Mouse (Mus musculus) stomach, embryonic 14.5 days (tissue): ENCODE results near the gene Slc6a3. TPM values are rescaled to one million over a fixed set of nuclear protein-coding genes. Genes with fewer than 3 reads are reported as not detected.
A peak's percentile ranks its signal among the peaks of the same experiment; 100 is the strongest.

Experiments
- ATAC-seq: fragments of 200-750 bp; cut with Nextera tagmentation; 2 replicates; pipeline ENCODE4 v1.8.0; 2017; ENCODE audit warnings: low read depth, moderate TSS enrichment; ENCODE audit not compliant: insufficient number of reproducible peaks, insufficient read depth, low FRiP score
- H3K27ac ChIP-seq: fragments of 300-500 bp; sonication (generic); 2 replicates; pipeline ENCODE4 v1.5.1; 2014; ENCODE audit warnings: mild to moderate bottlenecking, low read length, moderate library complexity, mixed read lengths
- H3K27me3 ChIP-seq: fragments of 300-500 bp; sonication (generic); 2 replicates; pipeline ENCODE4 v1.6.1; 2014; ENCODE audit warnings: low read length, control low read depth, mixed read lengths; ENCODE audit not compliant: control insufficient read depth, insufficient read depth
- H3K36me3 ChIP-seq: fragments of 300-500 bp; sonication (generic); 2 replicates; pipeline ENCODE4 v1.6.1; 2014; ENCODE audit warnings: mild to moderate bottlenecking, control low read depth, low read length, moderate library complexity, mixed read lengths; ENCODE audit not compliant: control insufficient read depth, insufficient read depth
- H3K4me1 ChIP-seq: fragments of 300-500 bp; sonication (generic); 2 replicates; pipeline ENCODE4 v1.6.1; 2014; ENCODE audit warnings: low read length, control low read depth, mixed read lengths; ENCODE audit not compliant: control insufficient read depth, insufficient read depth
- H3K4me2 ChIP-seq: fragments of 300-500 bp; sonication (generic); replicated peaks from 2 replicates; pipeline ENCODE4 v1.6.1; 2014; ENCODE audit warnings: low read depth, low read length, control low read depth
- H3K4me3 ChIP-seq: fragments of 300-500 bp; sonication (generic); 2 replicates; pipeline ENCODE4 v1.5.1; 2014; ENCODE audit warnings: low read depth, low read length, control low read depth
- H3K9ac ChIP-seq: fragments of 300-500 bp; sonication (generic); replicated peaks from 2 replicates; pipeline ENCODE4 v1.6.1; 2014; ENCODE audit warnings: low read depth, mild to moderate bottlenecking, control low read depth, low read length, moderate library complexity, mixed read lengths
- H3K9me3 ChIP-seq: fragments of 300-500 bp; sonication (generic); 2 replicates; pipeline ENCODE4 v1.6.1; 2016; ENCODE audit warnings: low read depth, low read length, control low read depth; ENCODE audit not compliant: control insufficient read depth
- WGBS: fragments of 180-500 bp; shearing (Covaris S2); extraction: QIAGEN DNeasy Blood & Tissue Kit; methylation state at CpG from one replicate; pipeline ENCODE4 v1.1.7; 2014; 5-methylcytosine and 5-hydroxymethylcytosine counted together
- polyA plus RNA-seq: library from polyadenylated mRNA; unstranded; fragments of >200 nt; fragmentation: Nextera tagmentation; extraction: Ambion mirVana; gene quantifications from 2 replicates; pipeline ENCODE4 v1.2.1, GENCODE M21; 2014

The Slc6a3 gene
- polyA plus RNA-seq: not detected in 2 replicates

DNA sequence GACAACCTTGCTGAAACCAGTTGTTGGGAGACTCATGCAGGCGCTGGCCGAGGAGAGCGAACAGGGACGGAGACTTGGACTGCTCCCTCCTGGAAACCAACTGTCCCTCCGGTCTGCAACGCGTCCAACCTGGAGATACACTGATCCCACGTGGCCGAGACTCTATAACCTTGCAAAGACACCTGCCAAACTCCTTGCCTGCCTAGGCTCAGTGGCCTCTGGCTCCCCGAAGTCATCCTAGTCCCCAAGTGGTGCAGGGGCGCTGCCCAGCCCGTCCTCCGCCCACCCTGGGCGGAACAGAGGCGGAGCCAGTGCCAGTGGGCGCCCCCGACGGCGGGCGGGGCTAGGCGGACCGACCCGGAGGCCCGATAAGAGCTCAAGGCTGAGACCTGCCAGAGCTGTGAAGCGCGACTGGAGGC, at the start of gene Slc6a3:
Gene Slc6a3 (plus strand): TSS at position 345 of the 419 bp plus-strand sequence.
- no peaks in the 10 kb centered on the region for H3K36me3 ChIP-seq
- ATAC-seq: peak; percentile 81; the same call in 1 of the 2 replicates
- H3K9ac ChIP-seq: no peak within 1 kb of the TSS
- no peak within 1 kb of the TSS for H3K27ac ChIP-seq
- WGBS: under 1% methylated on average over 26 of the region's 26 CpGs
- H3K4me2 ChIP-seq: peak within 1 kb of the TSS; percentile 90
- H3K27me3 ChIP-seq: peaks cover 17% of the 10 kb centered on the region
- H3K9me3 ChIP-seq: no peaks in the 10 kb centered on the region
- peak within 1 kb of the TSS; percentile 35 for H3K4me3 ChIP-seq
- H3K4me1 ChIP-seq: no peaks in the 10 kb centered on the region

DNA sequence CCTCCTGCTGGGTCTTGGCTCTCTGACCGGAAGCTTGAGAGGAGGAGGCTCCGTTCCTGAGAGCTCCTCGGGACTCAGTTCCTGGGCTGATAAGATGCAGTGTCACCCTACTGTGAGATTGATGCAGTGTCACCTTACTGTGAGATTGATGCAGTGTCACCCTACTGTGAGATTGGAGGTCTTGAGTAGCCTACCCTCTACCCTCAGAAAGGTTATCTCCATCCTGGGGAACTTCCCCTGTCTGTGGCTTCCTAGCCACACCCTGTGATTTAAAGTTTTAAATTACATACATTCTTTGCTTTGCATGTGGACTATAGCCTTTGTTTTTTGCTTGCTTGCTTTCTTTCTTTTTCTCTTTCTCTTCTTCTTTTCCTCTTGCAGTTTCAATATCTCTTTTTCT, 48.4 kb upstream of the Slc6a3 start:
- no peaks in the 10 kb centered on the region for H3K4me1 ChIP-seq
- H3K9ac ChIP-seq: no peak overlapping the region
- H3K36me3 ChIP-seq: peaks cover 34% of the 10 kb centered on the region
- no peak overlapping the region for H3K27ac ChIP-seq
- H3K27me3 ChIP-seq: no peaks in the 10 kb centered on the region
- no peak for ATAC-seq
- no peak overlapping the region for H3K4me3 ChIP-seq
- H3K4me2 ChIP-seq: no peak overlapping the region
- no peaks in the 10 kb centered on the region; the same call in 1 of the 2 replicates for H3K9me3 ChIP-seq
- 39% methylated on average over 3 of the region's 3 CpGs for WGBS

DNA sequence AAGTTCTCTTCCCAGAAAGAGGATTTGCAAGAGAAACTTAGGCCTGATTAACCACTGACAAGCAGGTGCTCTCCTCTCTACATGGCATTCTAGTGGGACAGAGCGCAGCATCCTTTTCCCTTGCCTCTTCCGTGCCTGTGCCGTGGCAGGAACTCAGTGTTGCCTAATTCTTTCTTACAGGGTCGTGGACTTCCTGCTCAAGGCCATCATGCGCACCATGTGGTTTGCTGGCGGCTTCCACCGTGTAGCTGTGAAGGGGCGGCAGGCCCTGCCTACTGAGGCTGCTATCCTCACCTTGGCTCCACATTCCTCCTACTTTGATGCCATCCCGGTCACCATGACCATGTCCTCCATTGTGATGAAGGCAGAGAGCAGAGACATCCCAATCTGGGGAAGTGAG, 47.8 kb upstream of the Slc6a3 start:
- H3K9ac ChIP-seq: no peak overlapping the region
- H3K4me2 ChIP-seq: no peak overlapping the region
- no peak for ATAC-seq
- H3K27me3 ChIP-seq: no peaks in the 10 kb centered on the region
- no peak overlapping the region for H3K27ac ChIP-seq
- WGBS: 79% methylated on average over 9 of the region's 9 CpGs
- H3K36me3 ChIP-seq: peaks cover 36% of the 10 kb centered on the region
- no peaks in the 10 kb centered on the region; the same call in 1 of the 2 replicates for H3K9me3 ChIP-seq
- H3K4me3 ChIP-seq: no peak overlapping the region
- H3K4me1 ChIP-seq: no peaks in the 10 kb centered on the region

DNA sequence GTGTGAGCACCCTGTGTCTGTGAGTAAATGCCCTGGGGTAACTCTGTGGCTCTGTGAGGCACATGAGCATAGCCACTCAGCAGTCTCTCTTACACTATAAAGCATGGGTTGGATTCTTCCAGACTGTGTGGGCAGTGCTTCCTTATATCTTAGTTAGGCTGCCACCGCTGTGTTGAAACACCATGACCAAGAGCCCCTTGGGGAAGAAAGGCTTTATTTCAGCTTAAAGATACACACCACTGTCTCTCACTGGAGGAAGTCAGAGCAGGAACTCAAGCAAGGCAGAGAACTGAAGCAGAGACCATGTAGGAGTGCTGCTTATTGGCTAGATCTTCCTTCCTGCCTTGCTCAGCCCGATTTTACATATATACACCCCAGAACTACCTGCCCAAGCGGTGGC, 46.6 kb upstream of the Slc6a3 start:
- Histone ChIP-seq H3K9me3 (no peaks in the 10 kb centered on the region; the same call in 1 of the 2 replicates), H3K4me1 (no peaks in the 10 kb centered on the region), H3K4me3 (no peak overlapping the region), H3K36me3 (peaks cover 43% of the 10 kb centered on the region), H3K4me2 (no peak overlapping the region), H3K27ac (no peak overlapping the region), H3K9ac (no peak overlapping the region), H3K27me3 (no peaks in the 10 kb centered on the region)
- ATAC-seq: no peak
- WGBS: 96% methylated on average over 3 of the region's 3 CpGs

DNA sequence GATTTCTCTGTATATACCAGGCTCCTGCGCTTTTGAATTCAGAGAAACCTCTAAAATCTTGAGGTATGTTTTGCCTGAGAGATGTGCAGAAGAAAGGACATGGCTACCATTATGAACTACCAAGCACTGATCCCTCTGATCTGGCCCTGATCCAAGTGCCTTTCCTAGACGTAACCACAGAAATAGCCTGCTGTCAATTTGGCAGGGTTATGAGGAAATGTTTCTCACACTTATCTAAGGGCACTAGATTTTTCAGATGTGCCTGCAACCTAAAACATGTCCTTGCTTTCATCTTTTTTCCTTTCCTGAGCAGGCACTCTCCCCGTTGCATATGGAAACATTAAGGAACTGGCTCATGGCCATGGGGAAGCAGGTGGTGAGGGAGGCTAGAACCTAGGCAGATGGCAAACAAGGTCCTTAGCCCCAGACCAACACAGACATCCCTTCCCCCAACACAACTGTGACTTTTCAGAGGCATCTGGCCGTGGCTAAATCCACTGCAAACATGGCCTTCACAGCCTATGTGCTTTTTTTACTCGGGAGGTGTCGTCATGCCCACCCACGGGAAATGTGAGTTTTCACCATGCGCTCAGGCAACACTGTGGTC, 45.9 kb upstream of the Slc6a3 start:
- no peak for ATAC-seq
- Histone ChIP-seq H3K27me3 (no peaks in the 10 kb centered on the region), H3K9ac (no peak overlapping the region), H3K4me3 (no peak overlapping the region), H3K27ac (no peak overlapping the region), H3K4me1 (no peaks in the 10 kb centered on the region), H3K36me3 (peaks cover 49% of the 10 kb centered on the region), H3K4me2 (no peak overlapping the region), H3K9me3 (no peaks in the 10 kb centered on the region; the same call in 1 of the 2 replicates)
- 80% methylated on average over 8 of the region's 8 CpGs for WGBS

DNA sequence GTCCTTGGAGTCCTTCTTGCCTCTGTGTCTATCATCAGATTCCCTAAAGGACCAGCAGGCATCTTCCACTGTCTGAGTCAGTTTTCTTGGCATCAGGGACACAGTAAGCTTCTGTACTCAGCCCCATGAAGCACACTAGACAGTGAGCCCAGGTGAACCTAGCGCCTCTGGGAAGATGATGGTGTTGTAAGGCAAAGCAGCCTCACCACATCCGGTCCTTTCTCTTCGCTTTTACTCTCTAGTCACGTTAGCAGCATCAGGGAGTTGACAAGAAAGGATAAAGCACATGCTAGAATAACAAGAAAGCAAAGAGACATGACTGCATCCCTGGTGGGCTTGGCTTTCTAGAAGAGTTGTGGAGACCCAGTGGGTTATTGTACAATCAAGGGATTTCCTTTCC, 43.4 kb upstream of the Slc6a3 start:
- peaks cover 62% of the 10 kb centered on the region for H3K36me3 ChIP-seq
- no peak overlapping the region for H3K27ac ChIP-seq

DNA sequence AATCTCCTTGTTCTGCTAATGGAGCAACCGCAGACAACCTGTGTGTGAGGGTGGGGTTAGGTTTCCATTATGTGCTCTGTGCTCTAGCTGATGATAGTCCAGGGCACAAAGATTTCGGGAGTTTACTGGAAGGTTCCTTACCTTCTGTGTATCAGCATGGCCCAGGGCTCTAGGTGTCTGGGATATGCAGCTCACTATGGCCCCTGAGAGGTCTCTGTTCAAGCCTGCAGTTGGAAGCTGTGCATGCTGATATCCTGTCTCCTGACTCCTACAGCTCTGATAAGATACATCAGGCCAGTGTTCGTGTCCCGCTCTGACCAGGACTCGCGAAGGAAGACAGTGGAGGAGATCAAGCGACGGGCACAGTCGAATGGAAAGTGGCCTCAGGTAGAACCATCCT, 42.0 kb upstream of the Slc6a3 start:
- H3K4me1 ChIP-seq: no peaks in the 10 kb centered on the region
- H3K27ac ChIP-seq: no peak overlapping the region
- WGBS: 92% methylated on average over 9 of the region's 9 CpGs
- peaks cover 56% of the 10 kb centered on the region for H3K36me3 ChIP-seq
- H3K9me3 ChIP-seq: no peaks in the 10 kb centered on the region
- H3K4me2 ChIP-seq: no peak overlapping the region
- no peaks in the 10 kb centered on the region for H3K27me3 ChIP-seq
- H3K4me3 ChIP-seq: no peak overlapping the region
- ATAC-seq: no peak
- H3K9ac ChIP-seq: no peak overlapping the region

More for the DNA sequence above, 43.4 kb upstream of the Slc6a3 start:
- WGBS: 90% methylated on average over 4 of the region's 4 CpGs
- Histone ChIP-seq H3K4me3 (no peak overlapping the region), H3K4me1 (no peaks in the 10 kb centered on the region), H3K9me3 (no peaks in the 10 kb centered on the region), H3K4me2 (no peak overlapping the region), H3K9ac (no peak overlapping the region), H3K27me3 (no peaks in the 10 kb centered on the region)
- no peak for ATAC-seq

DNA sequence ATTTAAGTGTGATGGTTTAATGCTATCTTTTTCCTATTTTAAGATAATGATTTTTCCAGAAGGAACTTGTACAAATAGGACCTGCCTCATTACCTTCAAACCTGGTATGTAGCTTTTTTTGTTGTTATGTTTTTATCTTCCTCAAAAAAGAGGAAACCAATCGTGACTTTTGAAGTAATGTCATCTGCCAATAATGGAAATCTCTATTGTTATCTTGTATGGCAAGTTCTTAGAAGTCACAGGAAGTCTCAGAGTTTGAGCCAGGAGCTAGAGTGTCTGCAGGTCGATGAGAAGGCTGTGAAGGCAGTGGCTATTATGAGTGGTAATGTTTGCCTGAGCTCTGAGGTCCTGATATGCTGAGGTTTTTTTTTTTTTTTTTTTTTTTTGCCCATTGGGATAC, 40.4 kb upstream of the Slc6a3 start:
- Histone ChIP-seq H3K9me3 (no peaks in the 10 kb centered on the region), H3K4me3 (no peak overlapping the region), H3K27me3 (no peaks in the 10 kb centered on the region), H3K4me2 (no peak overlapping the region), H3K27ac (no peak overlapping the region), H3K36me3 (peaks cover 51% of the 10 kb centered on the region), H3K9ac (no peak overlapping the region), H3K4me1 (no peaks in the 10 kb centered on the region)
- ATAC-seq: no peak
- WGBS: 69% methylated on average over 2 of the region's 2 CpGs
